Mouse (Mus musculus) spleen, adult 2 months (tissue): Measurements from ENCODE around the gene Cenpn. TPM values are rescaled to one million over a fixed set of nuclear protein-coding genes. Genes with fewer than 3 reads are reported as not detected.

Experiments
- DNase-seq, 2 experiments: peaks; one replicate each; pipeline versions ENCODE4 v3.0.0 to v3.0.0-alpha.2; 2012 to 2021; ENCODE audit warnings: low spot score in 2 of 2, low read depth in 1 of 2
- H3K27ac ChIP-seq: fragments of 200-500 bp; 2 replicates; pipeline ENCODE4 v1.5.1; 2012; ENCODE audit warnings: low read length, inconsistent platforms; ENCODE audit not compliant: insufficient read depth
- H3K27me3 ChIP-seq: fragments of 200-500 bp; 2 replicates; pipeline ENCODE4 v1.6.1; 2012; ENCODE audit warnings: mild to moderate bottlenecking, moderate library complexity, low read length, inconsistent platforms; ENCODE audit not compliant: control insufficient read depth, insufficient read depth
- H3K36me3 ChIP-seq: fragments of 200-500 bp; 2 replicates; pipeline ENCODE4 v1.6.1; 2012; ENCODE audit warnings: mild to moderate bottlenecking, low read length, inconsistent platforms; ENCODE audit not compliant: control insufficient read depth, insufficient read depth
- H3K4me1 ChIP-seq: fragments of 200-500 bp; 2 replicates; pipeline ENCODE4 v1.6.1; 2011; ENCODE audit warnings: inconsistent platforms; ENCODE audit not compliant: control insufficient read depth, insufficient read depth, insufficient read length
- H3K4me3 ChIP-seq: fragments of 200-500 bp; 2 replicates; pipeline ENCODE4 v1.5.1; 2011; ENCODE audit warnings: mild to moderate bottlenecking, inconsistent platforms; ENCODE audit not compliant: insufficient read depth, insufficient read length; ENCODE audit errors: extremely low read depth
- CTCF ChIP-seq: fragments of 200-500 bp; IDR thresholded peaks from 2 replicates; pipeline ENCODE4 v1.5.1; 2011; ENCODE audit warnings: mild to moderate bottlenecking, inconsistent platforms; ENCODE audit not compliant: insufficient read depth, insufficient read length, insufficient replicate concordance; ENCODE audit errors: extremely low read depth
- POLR2A ChIP-seq: fragments of 200-500 bp; IDR thresholded peaks from 2 replicates; pipeline ENCODE4 v1.6.1; 2011; ENCODE audit warnings: low read depth, low read length, inconsistent platforms
- WGBS: fragments of 180-500 bp; shearing (Covaris S2); methylation state at CpG from one replicate; pipeline ENCODE4 v1.1.7; 2018; 5-methylcytosine and 5-hydroxymethylcytosine counted together
- polyA plus RNA-seq: library from polyadenylated mRNA; depleted of rRNA; stranded (reverse); fragments of >200 nt; gene quantifications from 2 replicates; pipeline ENCODE4 v1.2.3, GENCODE M21; 2012

Gene Cenpn
- polyA plus RNA-seq, 1 experiment: 2.2 TPM

DNA sequence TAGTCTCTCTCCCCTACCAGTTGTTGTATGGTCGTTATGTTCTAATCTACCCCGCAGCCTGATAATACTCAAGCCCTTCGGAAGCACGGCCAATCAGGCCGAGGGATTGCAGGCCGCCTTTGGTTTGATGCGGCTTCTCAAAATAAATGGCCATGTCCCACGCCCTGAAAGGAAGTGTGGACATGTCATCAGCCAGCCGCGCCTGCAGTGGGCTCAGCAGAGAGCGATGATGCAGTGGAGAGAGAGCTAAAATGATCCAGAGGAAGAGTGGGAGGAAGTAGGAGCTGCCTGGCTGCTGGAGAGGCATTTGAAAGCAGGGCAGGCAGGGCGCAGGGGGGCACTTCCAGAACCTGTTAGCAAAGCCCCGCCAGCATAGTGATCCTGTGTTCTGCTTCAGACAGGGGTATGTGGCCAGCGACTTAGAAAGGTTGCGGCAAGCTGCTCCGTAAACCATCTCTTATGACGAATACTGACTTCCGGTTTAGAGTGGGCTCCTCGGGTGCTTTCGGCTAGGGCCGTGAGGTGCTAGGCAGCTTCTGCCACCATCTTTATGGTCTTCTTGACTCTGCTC lies 24.8 kb downstream of the Cenpn start:
- Histone ChIP-seq H3K4me3 (peak overlapping the region; percentile 50), H3K4me1 (peaks cover 20% of the 10 kb centered on the region), H3K36me3 (no peaks in the 10 kb centered on the region), H3K27ac (peak overlapping the region; percentile 47; the same call in 1 of the 2 replicates), H3K27me3 (no peaks in the 10 kb centered on the region)
- DNase-seq: no peak
- WGBS: 45% methylated on average over 21 of the region's 21 CpGs
- TF ChIP-seq POLR2A: no peak

- no peak for TF ChIP-seq CTCF
- no peak for TF ChIP-seq POLR2A
- no peaks in the 10 kb centered on the region for H3K36me3 ChIP-seq
- WGBS: 83% methylated on average over 6 of the region's 6 CpGs
- peaks cover 20% of the 10 kb centered on the region for H3K4me1 ChIP-seq
- DNase-seq: no peak
- H3K27me3 ChIP-seq: no peaks in the 10 kb centered on the region
- H3K4me3 ChIP-seq: peak overlapping the region; percentile 50
- H3K27ac ChIP-seq: no peak overlapping the region
Measured at GRCm38 (mm10) chr8:116946851-116947250, 25.3 kb downstream of the Cenpn start.

GRCm38 (mm10) chr8:116947589-116947988 lies 26.1 kb downstream of the Cenpn start:
- peaks cover 20% of the 10 kb centered on the region for H3K4me1 ChIP-seq
- 64% methylated on average over 7 of the region's 7 CpGs for WGBS
- H3K27ac ChIP-seq: no peak overlapping the region
- H3K27me3 ChIP-seq: no peaks in the 10 kb centered on the region
- H3K4me3 ChIP-seq: no peak overlapping the region
- TF ChIP-seq POLR2A (no peak), CTCF (no peak)
- no peaks in the 10 kb centered on the region for H3K36me3 ChIP-seq
- no peak for DNase-seq

- WGBS: 80% methylated on average over 5 of the region's 5 CpGs
Measured at GRCm38 (mm10) chr8:116951369-116951768, 29.8 kb downstream of the Cenpn start.

DNA sequence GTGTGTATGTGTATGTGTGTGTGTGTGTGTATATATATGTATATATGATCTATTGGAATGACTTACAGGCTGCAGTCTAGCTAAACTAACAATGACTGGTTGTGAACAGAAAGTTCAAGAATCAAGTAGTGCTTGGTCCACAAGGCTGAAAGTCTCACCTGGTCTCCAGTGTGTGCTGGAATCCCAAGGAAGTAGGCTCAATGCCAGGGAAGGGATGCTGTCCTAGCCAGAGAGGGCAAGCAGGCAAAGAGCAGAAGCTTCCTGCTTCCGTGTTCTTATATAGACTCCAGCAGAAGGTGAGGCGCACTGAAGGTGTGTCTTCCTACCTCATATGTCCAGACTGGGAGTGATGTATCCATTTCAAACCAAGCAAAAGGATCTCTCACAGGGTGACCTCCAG lies 30.2 kb downstream of the Cenpn start:
- 90% methylated on average over 2 of the region's 2 CpGs for WGBS
- DNase-seq: no peak
- H3K4me1 ChIP-seq: peaks cover 6% of the 10 kb centered on the region; the same call in 1 of the 2 replicates
- H3K27me3 ChIP-seq: no peaks in the 10 kb centered on the region
- TF ChIP-seq POLR2A (no peak), CTCF (no peak)
- peaks cover 18% of the 10 kb centered on the region for H3K36me3 ChIP-seq
- H3K4me3 ChIP-seq: no peak overlapping the region
- H3K27ac ChIP-seq: no peak overlapping the region

More at GRCm38 (mm10) chr8:116951369-116951768, 29.8 kb downstream of the Cenpn start:
- Histone ChIP-seq H3K27me3 (no peaks in the 10 kb centered on the region), H3K4me1 (peaks cover 10% of the 10 kb centered on the region; the same call in 1 of the 2 replicates), H3K4me3 (no peak overlapping the region), H3K36me3 (peaks cover 13% of the 10 kb centered on the region), H3K27ac (no peak overlapping the region)
- DNase-seq: no peak
- TF ChIP-seq POLR2A: no peak
- no peak for TF ChIP-seq CTCF

DNA sequence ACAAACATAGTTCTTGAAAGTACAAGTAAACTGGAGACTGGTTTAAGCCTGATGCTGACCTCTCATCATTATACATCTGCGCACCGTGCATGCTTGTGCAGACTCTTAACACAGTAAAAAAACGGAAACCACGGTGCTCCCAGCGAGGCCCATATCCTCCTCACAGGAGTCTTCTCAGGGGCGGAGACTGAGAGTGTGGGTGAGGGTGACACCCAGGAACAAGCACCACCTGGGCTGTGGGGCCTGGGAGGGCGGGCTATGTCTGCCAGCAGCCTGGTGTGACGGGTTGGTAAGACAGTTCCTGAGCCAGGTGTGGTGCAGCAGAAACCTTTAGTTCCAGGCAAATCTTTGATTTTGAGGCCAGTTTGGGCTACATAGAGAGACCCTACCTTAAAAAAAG lies 30.9 kb downstream of the Cenpn start:
- no peak overlapping the region for H3K4me3 ChIP-seq
- no peaks in the 10 kb centered on the region for H3K27me3 ChIP-seq
- WGBS: 50% methylated on average over 8 of the region's 8 CpGs
- no peak overlapping the region for H3K27ac ChIP-seq
- peaks cover 24% of the 10 kb centered on the region for H3K36me3 ChIP-seq
- no peak for DNase-seq
- no peak for TF ChIP-seq CTCF
- no peak for TF ChIP-seq POLR2A
- H3K4me1 ChIP-seq: peaks cover 4% of the 10 kb centered on the region; the same call in 1 of the 2 replicates

DNA sequence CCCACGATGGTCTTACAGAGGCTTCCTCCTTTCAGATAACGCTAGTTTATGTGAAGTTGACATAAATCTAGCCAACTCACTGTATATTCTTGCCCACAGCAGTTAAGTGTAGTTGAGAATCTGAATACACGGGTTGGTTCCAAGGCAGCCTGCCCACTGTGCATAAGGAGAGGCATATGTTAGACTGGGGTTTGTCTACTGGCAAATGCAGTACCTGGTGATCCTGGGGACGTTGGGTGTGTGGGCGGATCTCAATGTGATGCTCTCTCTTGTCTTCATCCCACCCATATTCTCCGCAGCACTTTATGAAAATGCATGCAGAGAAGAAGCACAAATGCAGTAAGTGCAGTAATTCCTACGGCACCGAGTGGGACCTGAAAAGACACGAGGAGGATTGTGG lies 32.9 kb downstream of the Cenpn start:
- DNase-seq: no peak
- H3K27me3 ChIP-seq: no peaks in the 10 kb centered on the region
- H3K36me3 ChIP-seq: peaks cover 27% of the 10 kb centered on the region
- H3K4me3 ChIP-seq: no peak overlapping the region
- TF ChIP-seq CTCF (no peak), POLR2A (no peak)
- 95% methylated on average over 9 of the region's 9 CpGs for WGBS
- no peak overlapping the region for H3K27ac ChIP-seq
- H3K4me1 ChIP-seq: no peaks in the 10 kb centered on the region
